Mouse (Mus musculus): Measurements from ENCODE around the gene Pfkl.

DNA sequence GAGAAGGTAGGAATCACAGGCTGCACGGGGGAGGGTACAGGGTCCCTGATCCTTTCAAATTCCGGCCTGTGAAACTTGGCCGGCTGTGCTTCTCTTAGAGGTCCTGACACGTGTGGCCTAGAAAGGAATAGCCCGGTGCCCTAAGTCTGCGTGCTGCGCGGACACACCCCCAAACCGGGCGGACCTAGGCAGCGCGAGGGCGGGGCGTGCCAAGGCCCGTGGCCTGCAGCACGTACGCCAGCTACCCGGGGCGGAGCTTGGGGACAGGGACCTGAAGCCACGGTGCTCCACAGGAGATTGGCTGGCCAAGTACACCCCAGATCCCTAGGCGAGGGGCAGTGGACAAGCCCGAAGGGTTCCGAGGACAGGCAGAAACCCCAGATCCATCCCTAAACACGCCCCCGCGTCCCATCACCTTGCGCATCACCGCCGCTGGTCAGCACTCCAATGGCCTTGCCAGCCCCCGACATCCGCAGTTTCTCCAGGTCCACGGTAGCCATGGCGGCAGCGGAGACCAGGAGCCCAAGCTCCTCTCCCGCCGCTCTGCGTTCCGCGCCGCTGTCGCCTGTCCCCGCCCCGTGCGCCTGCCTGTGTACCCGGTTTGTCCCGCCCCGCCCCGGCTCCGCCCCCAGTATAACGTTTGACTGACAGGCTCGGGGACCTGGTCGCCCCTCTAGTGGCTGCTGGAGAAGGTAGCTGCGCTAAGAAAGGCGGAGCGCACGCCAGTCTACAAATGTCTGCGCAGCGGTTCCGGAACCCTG lies 519 bp downstream of the Pfkl start:
- peak; percentile 83 for TF ChIP-seq CTCF (IDR thresholded peaks at IDR 0.05)
- TF ChIP-seq EP300 (IDR thresholded peaks at IDR 0.05): no peak
